Mouse (Mus musculus): ENCODE data around the gene Arhgef38. TPM values are rescaled to one million over a fixed set of nuclear protein-coding genes. Genes with fewer than 3 reads are reported as not detected.

Arhgef38 gene
- total and polyA plus RNA-seq, 2 experiments from 2014 or later, result 0.01 TPM; not detected in 1

- H3K4me1 ChIP-seq (ENCODE audit: control insufficient read depth, insufficient read depth), result peaks cover 13% of the 10 kb centered on the region
- TF ChIP-seq EP300 (IDR thresholded peaks at IDR 0.05; ENCODE audit: low read depth) (no peak), CTCF (IDR thresholded peaks at IDR 0.05; ENCODE audit: low read depth) (no peak)
Measured at GRCm38 (mm10) chr3:133091664-133092273, 143.0 kb downstream of the Arhgef38 start, which contains the start of the genes Ints12 and Gstcd. Gene Ints12 (plus strand): TSS chr3:133091840. Gene Gstcd (minus strand): TSS chr3:133092033.

GRCm38 (mm10) chr3:133091121-133091663, 143.6 kb downstream of the Arhgef38 start:
- no peak for TF ChIP-seq CTCF (IDR thresholded peaks at IDR 0.05; ENCODE audit: low read depth)
- TF ChIP-seq EP300 (IDR thresholded peaks at IDR 0.05; ENCODE audit: low read depth), result no peak
- H3K4me2 ChIP-seq (ENCODE audit: low read depth, low read length), result peak overlapping the region; percentile 96
- H3K9ac ChIP-seq (replicated peaks; ENCODE audit: low read depth, low read length), result peak overlapping the region; percentile 90
- H3K27ac ChIP-seq (ENCODE audit: low read depth), result peak overlapping the region; percentile 93
- WGBS, result under 1% methylated on average over 43 of the region's 44 CpGs
- H3K4me1 ChIP-seq (ENCODE audit: control insufficient read depth, insufficient read depth), result peaks cover 13% of the 10 kb centered on the region
- H3K4me3 ChIP-seq (ENCODE audit: low read depth, low read length), result peak overlapping the region; percentile 100
- DNase-seq (ENCODE audit: low spot score), result peak; percentile 20
- no peaks in the 10 kb centered on the region for H3K27me3 ChIP-seq (ENCODE audit: control insufficient read depth, insufficient read depth, low read length)
- H3K36me3 ChIP-seq (replicated peaks; ENCODE audit: control insufficient read depth, insufficient read depth, low read length), result no peaks in the 10 kb centered on the region
- peak; percentile 65 for ATAC-seq (ENCODE audit: insufficient read depth, low read depth)
- H3K9me3 ChIP-seq (replicated peaks; ENCODE audit: control insufficient read depth, low read length), result no peaks in the 10 kb centered on the region

More at GRCm38 (mm10) chr3:133091664-133092273, 143.0 kb downstream of the Arhgef38 start, which contains the start of the genes Ints12 and Gstcd:
- Histone ChIP-seq H3K4me3 (ENCODE audit: low read depth, low read length) (peak within 1 kb of the TSS; percentile 100), H3K27ac (ENCODE audit: low read depth) (peak within 1 kb of the TSS; percentile 93), H3K4me2 (ENCODE audit: low read depth, low read length) (peak within 1 kb of the TSS; percentile 96), H3K9ac (replicated peaks; ENCODE audit: low read depth, low read length) (peak within 1 kb of the TSS; percentile 90), H3K36me3 (replicated peaks; ENCODE audit: control insufficient read depth, insufficient read depth, low read length) (0 out of 2 replicates have a peak, but pooled peaks cover 2% of the 10 kb centered on the region), H3K27me3 (ENCODE audit: control insufficient read depth, insufficient read depth, low read length) (no peaks in the 10 kb centered on the region), H3K9me3 (replicated peaks; ENCODE audit: control insufficient read depth, low read length) (no peaks in the 10 kb centered on the region)
- ATAC-seq (ENCODE audit: insufficient read depth, low read depth) (peak; percentile 99), DNase-seq (ENCODE audit: low spot score) (peak; percentile 98)
- 1% methylated on average over 50 of the region's 53 CpGs for WGBS

GRCm38 (mm10) chr3:133090247-133091120, 144.3 kb downstream of the Arhgef38 start:
- Histone ChIP-seq H3K9ac (replicated peaks; ENCODE audit: low read depth, low read length) (peak overlapping the region; percentile 90), H3K4me3 (ENCODE audit: low read depth, low read length) (peak overlapping the region; percentile 100), H3K27ac (ENCODE audit: low read depth) (no peak overlapping the region), H3K4me1 (ENCODE audit: control insufficient read depth, insufficient read depth) (peaks cover 13% of the 10 kb centered on the region), H3K4me2 (ENCODE audit: low read depth, low read length) (peak overlapping the region; percentile 96), H3K9me3 (replicated peaks; ENCODE audit: control insufficient read depth, low read length) (no peaks in the 10 kb centered on the region), H3K27me3 (ENCODE audit: control insufficient read depth, insufficient read depth, low read length) (no peaks in the 10 kb centered on the region), H3K36me3 (replicated peaks; ENCODE audit: control insufficient read depth, insufficient read depth, low read length) (no peaks in the 10 kb centered on the region)
- no peak for TF ChIP-seq EP300 (IDR thresholded peaks at IDR 0.05; ENCODE audit: low read depth)
- TF ChIP-seq CTCF (IDR thresholded peaks at IDR 0.05; ENCODE audit: low read depth), result no peak
- DNase-seq (ENCODE audit: low spot score) (peak; percentile 15), ATAC-seq (ENCODE audit: insufficient read depth, low read depth) (no peak)
- 9% methylated on average over 11 of the region's 11 CpGs for WGBS

GRCm38 (mm10) chr3:133085858-133086257, 148.9 kb downstream of the Arhgef38 start:
- Histone ChIP-seq H3K4me2 (ENCODE audit: low read depth, low read length) (no peak overlapping the region), H3K36me3 (replicated peaks; ENCODE audit: control insufficient read depth, insufficient read depth, low read length) (peaks cover 20% of the 10 kb centered on the region), H3K9ac (replicated peaks; ENCODE audit: low read depth, low read length) (no peak overlapping the region), H3K9me3 (replicated peaks; ENCODE audit: control insufficient read depth, low read length) (no peaks in the 10 kb centered on the region), H3K27me3 (ENCODE audit: control insufficient read depth, insufficient read depth, low read length) (no peaks in the 10 kb centered on the region), H3K4me1 (ENCODE audit: control insufficient read depth, insufficient read depth) (peaks cover 6% of the 10 kb centered on the region), H3K4me3 (ENCODE audit: low read depth, low read length) (no peak overlapping the region), H3K27ac (ENCODE audit: low read depth) (no peak overlapping the region)
- ATAC-seq (ENCODE audit: insufficient read depth, low read depth) (no peak), DNase-seq (ENCODE audit: low spot score) (peak; percentile 32)
- TF ChIP-seq CTCF (IDR thresholded peaks at IDR 0.05; ENCODE audit: low read depth), result peak; percentile 53
- TF ChIP-seq EP300 (IDR thresholded peaks at IDR 0.05; ENCODE audit: low read depth), result no peak
- WGBS, result 53% methylated on average over 3 of the region's 3 CpGs

- Histone ChIP-seq H3K27me3 (ENCODE audit: control insufficient read depth, insufficient read depth, low read length) (no peaks in the 10 kb centered on the region), H3K4me2 (ENCODE audit: low read depth, low read length) (no peak overlapping the region), H3K27ac (ENCODE audit: low read depth) (no peak overlapping the region), H3K4me1 (ENCODE audit: control insufficient read depth, insufficient read depth) (no peaks in the 10 kb centered on the region), H3K9ac (replicated peaks; ENCODE audit: low read depth, low read length) (no peak overlapping the region), H3K36me3 (replicated peaks; ENCODE audit: control insufficient read depth, insufficient read depth, low read length) (peaks cover 20% of the 10 kb centered on the region), H3K4me3 (ENCODE audit: low read depth, low read length) (no peak overlapping the region), H3K9me3 (replicated peaks; ENCODE audit: control insufficient read depth, low read length) (no peaks in the 10 kb centered on the region)
- WGBS, result 88% methylated on average over 5 of the region's 5 CpGs
- TF ChIP-seq EP300 (IDR thresholded peaks at IDR 0.05; ENCODE audit: low read depth), result no peak
- no peak for TF ChIP-seq CTCF (IDR thresholded peaks at IDR 0.05; ENCODE audit: low read depth)
- ATAC-seq (ENCODE audit: insufficient read depth, low read depth) (no peak), DNase-seq (ENCODE audit: low spot score) (no peak)
Measured at GRCm38 (mm10) chr3:133082736-133083135, 152.0 kb downstream of the Arhgef38 start.

Measured in heart, postnatal 0 days (tissue).